Mouse (Mus musculus) hindbrain, embryonic 16.5 days (tissue): ENCODE measurements around the gene Gm21973. TPM values are rescaled to one million over a fixed set of nuclear protein-coding genes. Genes with fewer than 3 reads are reported as not detected.

ENCODE experiments used
- ATAC-seq: fragments of 200-750 bp; cut with Nextera tagmentation; 2 replicates; pipeline ENCODE4 v1.8.0; 2017; ENCODE audit warnings: moderate TSS enrichment, moderate library complexity
- H3K27ac ChIP-seq: fragments of 300-500 bp; sonication (generic); 2 replicates; pipeline ENCODE4 v1.5.1; 2014; ENCODE audit warnings: low read depth, mild to moderate bottlenecking, control low read depth, low read length, moderate library complexity
- H3K27me3 ChIP-seq: fragments of 300-500 bp; sonication (generic); replicated peaks from 2 replicates; pipeline ENCODE4 v1.6.1; 2014; ENCODE audit warnings: low read length; ENCODE audit not compliant: control insufficient read depth, insufficient read depth
- H3K36me3 ChIP-seq: fragments of 300-500 bp; sonication (generic); 2 replicates; pipeline ENCODE4 v1.6.1; 2014; ENCODE audit warnings: mild to moderate bottlenecking, low read length, moderate library complexity, mixed read lengths; ENCODE audit not compliant: control insufficient read depth, insufficient read depth
- H3K4me1 ChIP-seq: fragments of 300-500 bp; sonication (generic); 2 replicates; pipeline ENCODE4 v1.6.1; 2014; ENCODE audit warnings: low read depth, low read length; ENCODE audit not compliant: control insufficient read depth, insufficient read depth
- H3K4me2 ChIP-seq: fragments of 300-500 bp; sonication (generic); 2 replicates; pipeline ENCODE4 v1.6.1; 2014; ENCODE audit warnings: mild to moderate bottlenecking, low read length, control low read depth, moderate library complexity
- H3K4me3 ChIP-seq: fragments of 300-500 bp; sonication (generic); 2 replicates; pipeline ENCODE4 v1.5.1; 2014; ENCODE audit warnings: mild to moderate bottlenecking, low read length, control low read depth, moderate library complexity
- H3K9ac ChIP-seq: fragments of 300-500 bp; sonication (generic); 2 replicates; pipeline ENCODE4 v1.6.1; 2014; ENCODE audit warnings: low read depth, mild to moderate bottlenecking, control low read depth, low read length, moderate library complexity
- H3K9me3 ChIP-seq: fragments of 300-500 bp; sonication (generic); 2 replicates; pipeline ENCODE4 v1.6.1; 2014; ENCODE audit warnings: mild to moderate bottlenecking, low read length, moderate library complexity; ENCODE audit not compliant: control insufficient read depth
- WGBS: fragments of 180-500 bp; shearing (Covaris S2); extraction: QIAGEN DNeasy Blood & Tissue Kit; methylation state at CpG from one replicate; pipeline ENCODE4 v1.1.7; 2014; 5-methylcytosine and 5-hydroxymethylcytosine counted together
- polyA plus RNA-seq: library from polyadenylated mRNA; unstranded; fragments of >200 nt; fragmentation: Nextera tagmentation; extraction: Ambion mirVana; gene quantifications from 2 replicates; pipeline ENCODE4 v1.2.1, GENCODE M21; 2015

Gene Gm21973
- polyA plus RNA-seq, 1 experiment from 2014 or later = not detected

- 25% methylated on average over 1 of the region's 1 CpGs for WGBS
- no peak overlapping the region for H3K4me2 ChIP-seq
- no peaks in the 10 kb centered on the region for H3K27me3 ChIP-seq
- H3K4me3 ChIP-seq = no peak overlapping the region
- no peak overlapping the region for H3K27ac ChIP-seq
- H3K9me3 ChIP-seq = no peaks in the 10 kb centered on the region
- ATAC-seq = peak; percentile 59
- no peaks in the 10 kb centered on the region for H3K36me3 ChIP-seq
- no peak overlapping the region for H3K9ac ChIP-seq
- H3K4me1 ChIP-seq = peaks cover 6% of the 10 kb centered on the region
Measured at GRCm38 (mm10) chr15:10421785-10422144, 96.6 kb downstream of the Gm21973 start.

Other genes with a start within 250 kb of the Gm21973 start
- gene Prlr, start 148.1 kb upstream of the Gm21973 start, polyA plus RNA-seq = 2.8 and 2.9 TPM in 2 replicates
- not detected in 2 replicates for gene Agxt2, start 33.2 kb downstream of the Gm21973 start, polyA plus RNA-seq
- gene Dnajc21, start 145.1 kb downstream of the Gm21973 start, polyA plus RNA-seq = 5.9 and 6.4 TPM in 2 replicates
- gene Brix1, start 160.6 kb downstream of the Gm21973 start, polyA plus RNA-seq = 40.2 and 45.6 TPM in 2 replicates
- gene Rad1, start 160.6 kb downstream of the Gm21973 start, polyA plus RNA-seq = 18.5 and 22.4 TPM in 2 replicates
- not detected in 2 replicates for gene Ttc23l, start 233.3 kb downstream of the Gm21973 start, polyA plus RNA-seq